Mouse (Mus musculus): ENCODE results near the gene Adgra1. TPM values are rescaled to one million over a fixed set of nuclear protein-coding genes. Genes with fewer than 3 reads are reported as not detected.

The Adgra1 gene
- 10 to 100 TPM; 43.2 to 67.8 (median 57.9) TPM for total RNA-seq (2022)

GRCm38 (mm10) chr7:139834036-139834435 lies at the start of gene Adgra1:
TSS of gene Adgra1 (plus strand) at chr7:139834174.
- peak; percentile 91 to 93 for DNase-seq (ENCODE audit: low spot score in 2 of 2)

GRCm38 (mm10) chr7:139787382-139787781 lies 46.6 kb upstream of the Adgra1 start:
- no peak for DNase-seq (ENCODE audit: low spot score in 2 of 2)

- no peak for DNase-seq (ENCODE audit: low spot score in 2 of 2)
Measured at GRCm38 (mm10) chr7:139788927-139789326, 45.0 kb upstream of the Adgra1 start.

- no peak for DNase-seq (ENCODE audit: low spot score in 2 of 2)
Measured at GRCm38 (mm10) chr7:139789718-139790117, 44.3 kb upstream of the Adgra1 start.

GRCm38 (mm10) chr7:139791601-139792000 lies 42.4 kb upstream of the Adgra1 start:
- DNase-seq (ENCODE audit: low spot score in 2 of 2): peak; percentile 57 to 63

GRCm38 (mm10) chr7:139795004-139795605 lies 38.9 kb upstream of the Adgra1 start:
- DNase-seq (ENCODE audit: low spot score in 2 of 2): no peak

GRCm38 (mm10) chr7:139797186-139798109 lies 36.5 kb upstream of the Adgra1 start:
- DNase-seq (ENCODE audit: low spot score in 2 of 2): no peak

- DNase-seq (ENCODE audit: low spot score in 2 of 2): peak in 1 of 2 experiments; percentile 16
Measured at GRCm38 (mm10) chr7:139806175-139806601, 27.8 kb upstream of the Adgra1 start.

GRCm38 (mm10) chr7:139810036-139810435 lies 23.9 kb upstream of the Adgra1 start:
- no peak for DNase-seq (ENCODE audit: low spot score in 2 of 2)

- DNase-seq (ENCODE audit: low spot score in 2 of 2): no peak
Measured at GRCm38 (mm10) chr7:139811706-139812105, 22.3 kb upstream of the Adgra1 start.

- DNase-seq (ENCODE audit: low spot score in 2 of 2): no peak
Measured at GRCm38 (mm10) chr7:139813577-139814207, 20.3 kb upstream of the Adgra1 start.

- no peak for DNase-seq (ENCODE audit: low spot score in 2 of 2)
Measured at GRCm38 (mm10) chr7:139822301-139823010, 11.5 kb upstream of the Adgra1 start.

GRCm38 (mm10) chr7:139827687-139828086 lies 6.3 kb upstream of the Adgra1 start:
- no peak for DNase-seq (ENCODE audit: low spot score in 2 of 2)

GRCm38 (mm10) chr7:139833532-139833931 lies 442 bp upstream of the Adgra1 start:
- DNase-seq (ENCODE audit: low spot score in 2 of 2): no peak

- peak; percentile 37 to 42 for DNase-seq (ENCODE audit: low spot score in 2 of 2)
Measured at GRCm38 (mm10) chr7:139835140-139836131, 1.5 kb downstream of the Adgra1 start.

GRCm38 (mm10) chr7:139840443-139841168 lies 6.6 kb downstream of the Adgra1 start:
- no peak for DNase-seq (ENCODE audit: low spot score in 2 of 2)

- DNase-seq (ENCODE audit: low spot score in 2 of 2): no peak
Measured at GRCm38 (mm10) chr7:139842397-139842796, 8.4 kb downstream of the Adgra1 start.

- no peak for DNase-seq (ENCODE audit: low spot score in 2 of 2)
Measured at GRCm38 (mm10) chr7:139843140-139843539, 9.2 kb downstream of the Adgra1 start.

GRCm38 (mm10) chr7:139843776-139844175 lies 9.8 kb downstream of the Adgra1 start:
- no peak for DNase-seq (ENCODE audit: low spot score in 2 of 2)

Measured in layer of hippocampus, adult 8-10 months (tissue).